Mouse (Mus musculus) lung, embryonic 16.5 days (tissue): Measurements from ENCODE around the gene Pcdh18. TPM values are rescaled to one million over a fixed set of nuclear protein-coding genes. Genes with fewer than 3 reads are reported as not detected.

Experiments
- ATAC-seq: fragments of 200-750 bp; cut with Nextera tagmentation; 2 replicates; pipeline ENCODE4 v1.8.0; 2017; ENCODE audit warnings: low read depth, mild to moderate bottlenecking, moderate library complexity
- H3K27ac ChIP-seq: fragments of 300-500 bp; sonication (generic); 2 replicates; pipeline ENCODE4 v1.5.1; 2014; ENCODE audit warnings: mild to moderate bottlenecking, control low read depth, low read length
- H3K27me3 ChIP-seq: fragments of 300-500 bp; sonication (generic); 2 replicates; pipeline ENCODE4 v1.6.1; 2014; ENCODE audit warnings: low read depth, low read length, mixed read lengths; ENCODE audit not compliant: control insufficient read depth, insufficient read depth
- H3K36me3 ChIP-seq: fragments of 300-500 bp; sonication (generic); 2 replicates; pipeline ENCODE4 v1.6.1; 2014; ENCODE audit warnings: low read length; ENCODE audit not compliant: control insufficient read depth, insufficient read depth
- H3K4me1 ChIP-seq: fragments of 300-500 bp; sonication (generic); replicated peaks from 2 replicates; pipeline ENCODE4 v1.6.1; 2014; ENCODE audit warnings: low read length, mixed read lengths; ENCODE audit not compliant: control insufficient read depth, insufficient read depth
- H3K4me2 ChIP-seq: fragments of 300-500 bp; sonication (generic); 2 replicates; pipeline ENCODE4 v1.6.1; 2014; ENCODE audit warnings: low read depth, low read length, control low read depth
- H3K4me3 ChIP-seq: fragments of 300-500 bp; sonication (generic); 2 replicates; pipeline ENCODE4 v1.5.1; 2014; ENCODE audit warnings: mild to moderate bottlenecking, low read length, control low read depth
- H3K9ac ChIP-seq: fragments of 300-500 bp; sonication (generic); 2 replicates; pipeline ENCODE4 v1.6.1; 2014; ENCODE audit warnings: low read length, control low read depth
- H3K9me3 ChIP-seq: fragments of 300-500 bp; sonication (generic); 2 replicates; pipeline ENCODE4 v1.6.1; 2016; ENCODE audit warnings: low read length; ENCODE audit not compliant: control insufficient read depth
- WGBS: fragments of 180-500 bp; shearing (Covaris S2); extraction: QIAGEN DNeasy Blood & Tissue Kit; methylation state at CpG from one replicate; pipeline ENCODE4 v1.1.7; 2014; 5-methylcytosine and 5-hydroxymethylcytosine counted together
- polyA plus RNA-seq: library from polyadenylated mRNA; unstranded; fragments of >200 nt; fragmentation: Nextera tagmentation; extraction: Ambion mirVana; gene quantifications from 2 replicates; pipeline ENCODE4 v1.2.1, GENCODE M21; 2015

Gene Pcdh18
- 46.8 and 56.7 TPM in 2 replicates for polyA plus RNA-seq

GRCm38 (mm10) chr3:49756870-49757625 lies at the start of gene Pcdh18:
Pcdh18 (minus strand) TSS chr3:49757325.
- peak within 1 kb of the TSS; percentile 63 for H3K4me2 ChIP-seq
- peak; percentile 95 for ATAC-seq
- under 1% methylated on average over 43 of the region's 43 CpGs for WGBS
- peak within 1 kb of the TSS; percentile 73 for H3K9ac ChIP-seq
- peaks cover 14% of the 10 kb centered on the region for H3K4me1 ChIP-seq
- H3K4me3 ChIP-seq: peak within 1 kb of the TSS; percentile 64
- H3K27me3 ChIP-seq: no peaks in the 10 kb centered on the region
- H3K9me3 ChIP-seq: no peaks in the 10 kb centered on the region
- peaks cover 5% of the 10 kb centered on the region for H3K36me3 ChIP-seq
- H3K27ac ChIP-seq: peak within 1 kb of the TSS; percentile 94

- 36% methylated on average over 2 of the region's 2 CpGs for WGBS
- H3K4me1 ChIP-seq: peaks cover 4% of the 10 kb centered on the region; the same call in 1 of the 2 replicates
- H3K9ac ChIP-seq: no peak overlapping the region
- H3K4me3 ChIP-seq: no peak overlapping the region
- ATAC-seq: no peak
- no peaks in the 10 kb centered on the region for H3K36me3 ChIP-seq
- H3K27me3 ChIP-seq: no peaks in the 10 kb centered on the region
- no peak overlapping the region for H3K27ac ChIP-seq
- no peaks in the 10 kb centered on the region for H3K9me3 ChIP-seq
- no peak overlapping the region for H3K4me2 ChIP-seq
Observed at GRCm38 (mm10) chr3:49806823-49807222, 49.7 kb upstream of the Pcdh18 start.

GRCm38 (mm10) chr3:49805511-49805910 lies 48.4 kb upstream of the Pcdh18 start:
- Histone ChIP-seq H3K36me3 (no peaks in the 10 kb centered on the region), H3K4me3 (no peak overlapping the region), H3K9me3 (no peaks in the 10 kb centered on the region), H3K27me3 (no peaks in the 10 kb centered on the region), H3K9ac (no peak overlapping the region), H3K27ac (no peak overlapping the region), H3K4me1 (peaks cover 4% of the 10 kb centered on the region; the same call in 1 of the 2 replicates), H3K4me2 (no peak overlapping the region)
- WGBS: 95% methylated on average over 1 of the region's 1 CpGs
- no peak for ATAC-seq

GRCm38 (mm10) chr3:49788296-49788695 lies 31.2 kb upstream of the Pcdh18 start:
- Histone ChIP-seq H3K4me2 (no peak overlapping the region), H3K9ac (no peak overlapping the region), H3K9me3 (no peaks in the 10 kb centered on the region), H3K27me3 (no peaks in the 10 kb centered on the region), H3K27ac (no peak overlapping the region), H3K4me1 (no peaks in the 10 kb centered on the region), H3K4me3 (no peak overlapping the region), H3K36me3 (no peaks in the 10 kb centered on the region)
- 32% methylated on average over 2 of the region's 2 CpGs for WGBS
- ATAC-seq: no peak

- 83% methylated on average over 4 of the region's 4 CpGs for WGBS
- H3K9me3 ChIP-seq: no peaks in the 10 kb centered on the region
- H3K4me1 ChIP-seq: no peaks in the 10 kb centered on the region
- H3K4me3 ChIP-seq: no peak overlapping the region
- H3K27ac ChIP-seq: no peak overlapping the region
- ATAC-seq: no peak
- no peak overlapping the region for H3K4me2 ChIP-seq
- no peaks in the 10 kb centered on the region for H3K36me3 ChIP-seq
- no peaks in the 10 kb centered on the region for H3K27me3 ChIP-seq
- H3K9ac ChIP-seq: no peak overlapping the region
Observed at GRCm38 (mm10) chr3:49787719-49788118, 30.6 kb upstream of the Pcdh18 start.

GRCm38 (mm10) chr3:49768992-49769738 lies 12.0 kb upstream of the Pcdh18 start:
- Histone ChIP-seq H3K4me2 (no peak overlapping the region), H3K9me3 (no peaks in the 10 kb centered on the region), H3K4me3 (no peak overlapping the region), H3K36me3 (no peaks in the 10 kb centered on the region), H3K9ac (no peak overlapping the region), H3K27ac (no peak overlapping the region), H3K27me3 (no peaks in the 10 kb centered on the region), H3K4me1 (no peaks in the 10 kb centered on the region)
- ATAC-seq: no peak
- WGBS: 44% methylated on average over 3 of the region's 3 CpGs

- no peak for ATAC-seq
- Histone ChIP-seq H3K36me3 (no peaks in the 10 kb centered on the region), H3K4me3 (no peak overlapping the region), H3K9ac (no peak overlapping the region), H3K9me3 (no peaks in the 10 kb centered on the region), H3K27me3 (no peaks in the 10 kb centered on the region), H3K4me1 (no peaks in the 10 kb centered on the region), H3K27ac (no peak overlapping the region), H3K4me2 (no peak overlapping the region)
- WGBS: 76% methylated on average over 5 of the region's 5 CpGs
Observed at GRCm38 (mm10) chr3:49762711-49763110, 5.6 kb upstream of the Pcdh18 start.

- no peak overlapping the region for H3K27ac ChIP-seq
- no peaks in the 10 kb centered on the region for H3K27me3 ChIP-seq
- H3K9me3 ChIP-seq: no peaks in the 10 kb centered on the region
- no peaks in the 10 kb centered on the region for H3K36me3 ChIP-seq
- no peaks in the 10 kb centered on the region for H3K4me1 ChIP-seq
- H3K4me2 ChIP-seq: no peak overlapping the region
- no peak for ATAC-seq
- H3K4me3 ChIP-seq: no peak overlapping the region
- no peak overlapping the region for H3K9ac ChIP-seq
Observed at GRCm38 (mm10) chr3:49761971-49762370, 4.8 kb upstream of the Pcdh18 start.

GRCm38 (mm10) chr3:49757626-49758019 lies 498 bp upstream of the Pcdh18 start:
- WGBS: 1% methylated on average over 6 of the region's 6 CpGs
- ATAC-seq: peak; percentile 27; the same call in 1 of the 2 replicates
- H3K9me3 ChIP-seq: no peaks in the 10 kb centered on the region
- H3K27ac ChIP-seq: peak overlapping the region; percentile 94
- peak overlapping the region; percentile 73 for H3K9ac ChIP-seq
- peaks cover 5% of the 10 kb centered on the region for H3K36me3 ChIP-seq
- peak overlapping the region; percentile 64 for H3K4me3 ChIP-seq
- H3K4me1 ChIP-seq: peaks cover 14% of the 10 kb centered on the region
- H3K27me3 ChIP-seq: no peaks in the 10 kb centered on the region
- H3K4me2 ChIP-seq: peak overlapping the region; percentile 63
